In the genomic region with DNA sequence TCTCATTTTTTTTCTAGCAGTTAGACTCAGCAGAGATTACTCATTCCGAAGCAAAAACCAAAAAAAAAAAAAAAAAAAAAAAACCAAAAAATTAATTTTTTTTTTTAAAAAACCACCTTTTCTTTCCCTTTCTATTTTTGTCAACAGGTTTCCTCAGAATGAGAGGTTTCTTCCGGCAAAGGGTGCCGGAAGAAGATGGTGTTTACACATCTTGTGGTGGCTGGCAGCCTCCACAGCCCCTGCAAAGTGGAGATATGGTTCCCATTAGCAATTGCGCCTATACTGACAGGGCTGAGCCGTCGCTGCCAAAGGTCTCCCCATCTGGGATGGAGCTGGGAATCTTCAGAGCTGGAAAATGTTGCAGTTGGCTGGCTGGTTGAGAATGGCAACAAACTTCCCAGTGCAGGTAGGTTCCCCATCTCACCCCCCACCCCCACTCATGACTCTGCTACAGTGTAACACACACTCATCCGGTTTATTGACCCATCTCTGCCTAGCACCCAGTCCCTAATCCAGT, we compare ENCODE assay signal across 20 mouse cellular contexts. TPM values are rescaled to one million over a fixed set of nuclear protein-coding genes. Genes with fewer than 3 reads are reported as not detected.
A peak's percentile ranks its signal among the peaks of the same experiment; 100 is the strongest.
DNase-seq lines count a peak whose midpoint lies in the region; ATAC-seq lines count a peak whose summit lies in the region.
"Had no signal": no experiment of that assay in that cellular context is flagged by ENCODE, and none has a peak within 500 bp of the region (broad histone marks: within the 10 kb centered on the region; RNA-seq: fewer than 3 reads in every experiment).

No protein-coding gene starts in this region.

- no peak overlapping the region for H3K4me3 ChIP-seq in embryonic facial prominence, embryonic 11.5 days (ENCODE audit: low read depth, low read length)
- H3K4me3 ChIP-seq in embryonic facial prominence, embryonic 10.5 days = no peak overlapping the region
- H3K4me3 ChIP-seq in forebrain, embryonic 14.5 days (ENCODE audit: low read depth, low read length) = no peak overlapping the region
- H3K4me3 ChIP-seq: embryonic facial prominence, embryonic 13.5 days; forebrain, embryonic 10.5 days; heart, adult 2 months; hindbrain, embryonic 15.5 days; liver, embryonic 12.5 days had no signal

- H3K9ac ChIP-seq in embryonic facial prominence, embryonic 11.5 days (replicated peaks; ENCODE audit: low read length) = no peak overlapping the region
- H3K9ac ChIP-seq in forebrain, embryonic 14.5 days (ENCODE audit: low read length) = no peak overlapping the region
- H3K9ac ChIP-seq: embryonic facial prominence, embryonic 13.5 days; hindbrain, embryonic 15.5 days; liver, embryonic 12.5 days had no signal

- no peaks in the 10 kb centered on the region; the same call in 1 of the 2 replicates for H3K4me1 ChIP-seq in embryonic facial prominence, embryonic 11.5 days (ENCODE audit: control insufficient read depth, insufficient read depth, low read length)
- peaks cover 10% of the 10 kb centered on the region for H3K4me1 ChIP-seq in embryonic facial prominence, embryonic 10.5 days
- H3K4me1 ChIP-seq in forebrain, embryonic 14.5 days (ENCODE audit: control insufficient read depth, insufficient read depth, low read length) = no peaks in the 10 kb centered on the region
- H3K4me1 ChIP-seq: hindbrain, embryonic 15.5 days; liver, embryonic 12.5 days had no signal

- no peak overlapping the region for H3K27ac ChIP-seq in embryonic facial prominence, embryonic 11.5 days (replicated peaks; ENCODE audit: low read depth, low read length)
- H3K27ac ChIP-seq in embryonic facial prominence, embryonic 10.5 days (replicated peaks) = no peak overlapping the region
- H3K27ac ChIP-seq in forebrain, embryonic 14.5 days (ENCODE audit: low read depth, low read length) = no peak overlapping the region
- H3K27ac ChIP-seq: embryonic facial prominence, embryonic 13.5 days; forebrain, embryonic 10.5 days; heart, adult 2 months; hindbrain, embryonic 15.5 days; liver, embryonic 12.5 days had no signal

- H3K27me3 ChIP-seq in embryonic facial prominence, embryonic 11.5 days (ENCODE audit: control insufficient read depth, insufficient read depth, low read length) = peaks cover 6% of the 10 kb centered on the region
- peaks cover 29% of the 10 kb centered on the region for H3K27me3 ChIP-seq in embryonic facial prominence, embryonic 10.5 days (replicated peaks; ENCODE audit: low read depth, poor library complexity, severe bottlenecking)
- H3K27me3 ChIP-seq in forebrain, embryonic 14.5 days (replicated peaks; ENCODE audit: control insufficient read depth, insufficient read depth, low read length) = 0 out of 2 replicates have a peak, but pooled peaks cover 8% of the 10 kb centered on the region

- no peaks in the 10 kb centered on the region for H3K9me3 ChIP-seq in embryonic facial prominence, embryonic 11.5 days (replicated peaks; ENCODE audit: control insufficient read depth, low read length)
- H3K9me3 ChIP-seq in embryonic facial prominence, embryonic 10.5 days = no peaks in the 10 kb centered on the region
- H3K9me3 ChIP-seq in forebrain, embryonic 14.5 days (replicated peaks; ENCODE audit: control insufficient read depth, low read length) = no peaks in the 10 kb centered on the region
- H3K9me3 ChIP-seq: embryonic facial prominence, embryonic 13.5 days; forebrain, embryonic 10.5 days; hindbrain, embryonic 15.5 days; liver, embryonic 12.5 days had no signal

- 53% methylated on average over 7 of the region's 7 CpGs for WGBS in embryonic facial prominence, embryonic 11.5 days
- WGBS in embryonic facial prominence, embryonic 10.5 days = 64% methylated on average over 7 of the region's 7 CpGs
- 89% methylated on average over 7 of the region's 7 CpGs for WGBS in forebrain, embryonic 14.5 days

- H3K36me3 ChIP-seq in embryonic facial prominence, embryonic 11.5 days (replicated peaks; ENCODE audit: control insufficient read depth, insufficient read depth, low read depth, low read length) = no peaks in the 10 kb centered on the region
- H3K36me3 ChIP-seq in embryonic facial prominence, embryonic 10.5 days (replicated peaks) = no peaks in the 10 kb centered on the region
- no peaks in the 10 kb centered on the region for H3K36me3 ChIP-seq in forebrain, embryonic 14.5 days (ENCODE audit: control insufficient read depth, insufficient read depth, low read length)
- H3K36me3 ChIP-seq: embryonic facial prominence, embryonic 13.5 days; forebrain, embryonic 10.5 days; hindbrain, embryonic 15.5 days; liver, embryonic 12.5 days had no signal

- H3K4me2 ChIP-seq in embryonic facial prominence, embryonic 11.5 days (ENCODE audit: low read depth, low read length) = no peak overlapping the region
- H3K4me2 ChIP-seq in forebrain, embryonic 14.5 days (ENCODE audit: low read length) = no peak overlapping the region
- H3K4me2 ChIP-seq: embryonic facial prominence, embryonic 13.5 days; hindbrain, embryonic 15.5 days; liver, embryonic 12.5 days had no signal

- no peak for ATAC-seq in embryonic facial prominence, embryonic 11.5 days (replicated peaks; ENCODE audit: insufficient number of reproducible peaks, low FRiP score, low TSS enrichment, low read depth)
- ATAC-seq in common myeloid progenitor, adult 5-6 weeks (replicated peaks; ENCODE audit: low read depth, poor library complexity, severe bottlenecking) = peak; percentile 69
- peak; percentile 64 for ATAC-seq in megakaryocyte-erythroid progenitor cell, adult 5-6 weeks (replicated peaks; ENCODE audit: low FRiP score, low TSS enrichment, poor library complexity, severe bottlenecking)
- no peak for ATAC-seq in forebrain, embryonic 14.5 days
- ATAC-seq: liver, embryonic 12.5 days had no signal

- DNase-seq in embryonic facial prominence, embryonic 11.5 days (ENCODE audit: low spot score) = peak; percentile 7
- DNase-seq in embryonic facial prominence, embryonic 10.5 days (ENCODE audit: low spot score) = no peak
- DNase-seq in CD4-positive, CD25-positive, alpha-beta regulatory T cell, adult 2 months (ENCODE audit: low read depth, low spot score) = peak; percentile 72
- DNase-seq in frontal cortex, postnatal 25 days (ENCODE audit: low spot score in 2 of 2) = no peak
- DNase-seq in neural tube, embryonic 10.5 days (ENCODE audit: extremely low spot score, low spot score) = no peak
- no peak for DNase-seq in forebrain, embryonic 14.5 days (ENCODE audit: low spot score)
- DNase-seq: adrenal gland, postnatal 36 days; cerebellum, postnatal 25 days; heart, adult 2 months; heart, postnatal 10 days; kidney, adult 2 months; kidney, postnatal 25 days; layer of hippocampus, postnatal 36 days; left cerebral cortex, postnatal 4 days had no signal

RNA-seq across cellular contexts. Expression of a gene that starts 3.7 kb away (rescaled TPM):
- polyA plus RNA-seq in embryonic facial prominence, embryonic 11.5 days (2014; fragmentation: Nextera tagmentation; extraction: Ambion mirVana) = 0.06 and 0.07 TPM in 2 replicates
- polyA plus RNA-seq in embryonic facial prominence, embryonic 10.5 days (2016; fragmentation: Nextera tagmentation; extraction: Ambion mirVana) = not detected in 2 replicates
- total RNA-seq in common myeloid progenitor, adult 5-6 weeks (2017) = 3.8 and 4.3 TPM in 2 replicates
- 3.6 and 4.6 TPM in 2 replicates for total RNA-seq in megakaryocyte-erythroid progenitor cell, adult 5-6 weeks (2014; fragmentation: Nextera tagmentation)
- total RNA-seq in megakaryocyte-erythroid progenitor cell, adult 5-6 weeks (2017) = 1.6 and 2.2 TPM in 2 replicates
- 0.42 and 0.48 TPM in 2 replicates for polyA plus RNA-seq in forebrain, embryonic 14.5 days (2014; fragmentation: Nextera tagmentation; extraction: Ambion mirVana)
- polyA plus RNA-seq: embryonic facial prominence, embryonic 13.5 days had no signal

Comparison
In these comparisons a context has a peak if more than half of its experiments do, and no peak if none do; other contexts are left out.
1. DNase-seq: peak in embryonic facial prominence, embryonic 11.5 days (single experiment) and CD4-positive, CD25-positive, alpha-beta regulatory T cell, adult 2 months (single experiment); none in embryonic facial prominence, embryonic 10.5 days (single experiment), frontal cortex, postnatal 25 days (0 of 2), neural tube, embryonic 10.5 days (single experiment) and forebrain, embryonic 14.5 days (single experiment).
2. ATAC-seq: peak in common myeloid progenitor, adult 5-6 weeks (single experiment) and megakaryocyte-erythroid progenitor cell, adult 5-6 weeks (single experiment); none in embryonic facial prominence, embryonic 11.5 days (single experiment) and forebrain, embryonic 14.5 days (single experiment).